Mouse (Mus musculus) hindbrain, embryonic 14.5 days (tissue): Measurements from ENCODE around the gene Ube2z. TPM values are rescaled to one million over a fixed set of nuclear protein-coding genes. Genes with fewer than 3 reads are reported as not detected.
"Not testable (repeated sequence)": the region's sequence is repeated elsewhere in the genome, so short reads cannot be mapped to it uniquely, and the experiment has no call there.

Experiments used
- ATAC-seq: fragments of 200-750 bp; cut with Nextera tagmentation; 2 replicates; pipeline ENCODE4 v1.8.0; 2017; ENCODE audit warnings: moderate number of reproducible peaks, mild to moderate bottlenecking, moderate TSS enrichment, moderate library complexity; ENCODE audit not compliant: low FRiP score
- DNase-seq: peaks from one replicate; pipeline ENCODE4 v3.0.0-alpha.2; 2015; ENCODE audit warnings: low spot score
- H3K27ac ChIP-seq: fragments of 300-500 bp; sonication (generic); 2 replicates; pipeline ENCODE4 v1.5.1; 2014; ENCODE audit warnings: mild to moderate bottlenecking, moderate library complexity
- H3K27me3 ChIP-seq: fragments of 300-500 bp; sonication (generic); 2 replicates; pipeline ENCODE4 v1.6.1; 2014; ENCODE audit warnings: mild to moderate bottlenecking, low read length, mixed read lengths; ENCODE audit not compliant: control insufficient read depth, insufficient read depth
- H3K36me3 ChIP-seq: fragments of 300-500 bp; sonication (generic); replicated peaks from 2 replicates; pipeline ENCODE4 v1.6.1; 2014; ENCODE audit not compliant: control insufficient read depth, insufficient read depth
- H3K4me1 ChIP-seq: fragments of 300-500 bp; sonication (generic); replicated peaks from 2 replicates; pipeline ENCODE4 v1.6.1; 2014; ENCODE audit warnings: antibody characterized with exemption, low read length, mixed read lengths; ENCODE audit not compliant: control insufficient read depth, insufficient read depth
- H3K4me2 ChIP-seq: fragments of 300-500 bp; sonication (generic); replicated peaks from 2 replicates; pipeline ENCODE4 v1.6.1; 2014; ENCODE audit warnings: mild to moderate bottlenecking, moderate library complexity
- H3K4me3 ChIP-seq: fragments of 300-500 bp; sonication (generic); replicated peaks from 2 replicates; pipeline ENCODE4 v1.5.1; 2014; ENCODE audit warnings: mild to moderate bottlenecking, low read length
- H3K9ac ChIP-seq: fragments of 300-500 bp; sonication (generic); 2 replicates; pipeline ENCODE4 v1.6.1; 2014
- H3K9me3 ChIP-seq: fragments of 300-500 bp; sonication (generic); 2 replicates; pipeline ENCODE4 v1.6.1; 2016; ENCODE audit warnings: low read length; ENCODE audit not compliant: control insufficient read depth
- WGBS: fragments of 180-500 bp; shearing (Covaris S2); extraction: QIAGEN DNeasy Blood & Tissue Kit; methylation state at CpG from one replicate; pipeline ENCODE4 v1.1.7; 2014; 5-methylcytosine and 5-hydroxymethylcytosine counted together
- polyA plus RNA-seq: library from polyadenylated mRNA; unstranded; fragments of >200 nt; fragmentation: Nextera tagmentation; extraction: Ambion mirVana; gene quantifications from 2 replicates; pipeline ENCODE4 v1.2.1, GENCODE M21; 2014

Ube2z gene
- polyA plus RNA-seq: 32.3 and 38.6 TPM in 2 replicates

GRCm38 (mm10) chr11:96065215-96065911 is at the start of gene Ube2z:
Ube2z (minus strand) TSS chr11:96065388.
- WGBS: 4% methylated on average over 49 of the region's 50 CpGs
- H3K4me2 ChIP-seq: peak within 1 kb of the TSS; percentile 61
- H3K9me3 ChIP-seq: no peaks in the 10 kb centered on the region

GRCm38 (mm10) chr11:96114077-96114476 is 48.9 kb upstream of the Ube2z start:
- ATAC-seq: no peak
- 67% methylated on average over 2 of the region's 2 CpGs for WGBS
- no peak overlapping the region for H3K4me2 ChIP-seq

More at GRCm38 (mm10) chr11:96065215-96065911, at the start of gene Ube2z:
- peaks cover 22% of the 10 kb centered on the region for H3K4me1 ChIP-seq
- peak within 1 kb of the TSS; percentile 89 for H3K9ac ChIP-seq
- H3K36me3 ChIP-seq: peaks cover 10% of the 10 kb centered on the region
- H3K4me3 ChIP-seq: peak within 1 kb of the TSS; percentile 84
- no peaks in the 10 kb centered on the region for H3K27me3 ChIP-seq
- peak within 1 kb of the TSS; percentile 81 for H3K27ac ChIP-seq
- peak; percentile 96 for DNase-seq
- ATAC-seq: peak; percentile 99

GRCm38 (mm10) chr11:96111751-96112150 is 46.6 kb upstream of the Ube2z start, which contains the start of gene Calcoco2:
Calcoco2 (minus strand) TSS chr11:96111964.
- H3K27ac ChIP-seq: no peak within 1 kb of the TSS
- no peaks in the 10 kb centered on the region for H3K27me3 ChIP-seq
- no peak within 1 kb of the TSS for H3K9ac ChIP-seq
- no peaks in the 10 kb centered on the region for H3K9me3 ChIP-seq
- no peak within 1 kb of the TSS for H3K4me2 ChIP-seq
- DNase-seq (no peak), ATAC-seq (no peak)
- H3K36me3 ChIP-seq: no peaks in the 10 kb centered on the region
- no peak within 1 kb of the TSS for H3K4me3 ChIP-seq
- no peaks in the 10 kb centered on the region for H3K4me1 ChIP-seq
- WGBS: 50% methylated on average over 14 of the region's 14 CpGs

More at GRCm38 (mm10) chr11:96114077-96114476, 48.9 kb upstream of the Ube2z start:
- Histone ChIP-seq H3K36me3 (no peaks in the 10 kb centered on the region), H3K27ac (no peak overlapping the region), H3K4me3 (no peak overlapping the region), H3K9me3 (no peaks in the 10 kb centered on the region), H3K4me1 (no peaks in the 10 kb centered on the region), H3K27me3 (no peaks in the 10 kb centered on the region), H3K9ac (no peak overlapping the region)
- no peak for DNase-seq

- ATAC-seq, H3K4me1 ChIP-seq, H3K9ac ChIP-seq, H3K4me2 ChIP-seq, H3K27ac ChIP-seq, H3K4me3 ChIP-seq, H3K27me3 ChIP-seq, H3K36me3 ChIP-seq, H3K9me3 ChIP-seq, DNase-seq: not testable (repeated sequence)
- WGBS: 64% methylated on average over 2 of the region's 2 CpGs
Measured at GRCm38 (mm10) chr11:96110950-96111349, 45.8 kb upstream of the Ube2z start.

GRCm38 (mm10) chr11:96108376-96108775 is 43.2 kb upstream of the Ube2z start:
- H3K9me3 ChIP-seq: no peaks in the 10 kb centered on the region
- H3K4me3 ChIP-seq: no peak overlapping the region
- ATAC-seq (no peak), DNase-seq (no peak)
- H3K27me3 ChIP-seq: no peaks in the 10 kb centered on the region
- WGBS: 77% methylated on average over 1 of the region's 1 CpGs
- no peak overlapping the region for H3K9ac ChIP-seq
- no peak overlapping the region for H3K4me2 ChIP-seq
- H3K27ac ChIP-seq: no peak overlapping the region
- no peaks in the 10 kb centered on the region for H3K36me3 ChIP-seq
- no peaks in the 10 kb centered on the region for H3K4me1 ChIP-seq

GRCm38 (mm10) chr11:96093361-96093760 is 28.2 kb upstream of the Ube2z start:
- peak; percentile 50 for DNase-seq
- Histone ChIP-seq H3K27me3 (no peaks in the 10 kb centered on the region), H3K27ac (no peak overlapping the region), H3K9ac (no peak overlapping the region), H3K36me3 (no peaks in the 10 kb centered on the region), H3K9me3 (no peaks in the 10 kb centered on the region), H3K4me1 (no peaks in the 10 kb centered on the region), H3K4me2 (no peak overlapping the region), H3K4me3 (no peak overlapping the region)
- no peak for ATAC-seq
- 9% methylated on average over 3 of the region's 3 CpGs for WGBS

GRCm38 (mm10) chr11:96092674-96093291 is 27.6 kb upstream of the Ube2z start:
- Histone ChIP-seq H3K9ac (no peak overlapping the region), H3K27me3 (no peaks in the 10 kb centered on the region), H3K4me1 (no peaks in the 10 kb centered on the region), H3K36me3 (no peaks in the 10 kb centered on the region), H3K9me3 (no peaks in the 10 kb centered on the region), H3K27ac (no peak overlapping the region), H3K4me2 (no peak overlapping the region), H3K4me3 (no peak overlapping the region)
- no peak for DNase-seq
- ATAC-seq: no peak
- 47% methylated on average over 7 of the region's 7 CpGs for WGBS

GRCm38 (mm10) chr11:96091073-96091472 is 25.9 kb upstream of the Ube2z start:
- no peak overlapping the region for H3K27ac ChIP-seq
- no peaks in the 10 kb centered on the region for H3K4me1 ChIP-seq
- H3K4me2 ChIP-seq: no peak overlapping the region
- 63% methylated on average over 2 of the region's 2 CpGs for WGBS
- no peak overlapping the region for H3K9ac ChIP-seq
- no peak for DNase-seq
- no peak overlapping the region for H3K4me3 ChIP-seq
- ATAC-seq: no peak
- H3K9me3 ChIP-seq: no peaks in the 10 kb centered on the region
- no peaks in the 10 kb centered on the region for H3K36me3 ChIP-seq
- H3K27me3 ChIP-seq: no peaks in the 10 kb centered on the region

- no peak overlapping the region for H3K9ac ChIP-seq
- no peaks in the 10 kb centered on the region for H3K36me3 ChIP-seq
- no peak overlapping the region for H3K4me2 ChIP-seq
- no peak overlapping the region for H3K27ac ChIP-seq
- no peaks in the 10 kb centered on the region for H3K4me1 ChIP-seq
- WGBS: 93% methylated on average over 6 of the region's 6 CpGs
- DNase-seq: no peak
- H3K9me3 ChIP-seq: no peaks in the 10 kb centered on the region
- no peaks in the 10 kb centered on the region for H3K27me3 ChIP-seq
- no peak overlapping the region for H3K4me3 ChIP-seq
- no peak for ATAC-seq
Measured at GRCm38 (mm10) chr11:96087981-96088380, 22.8 kb upstream of the Ube2z start.
